Mouse (Mus musculus) liver, adult 2 months (tissue): Measurements from ENCODE around the gene Rnf169. TPM values are rescaled to one million over a fixed set of nuclear protein-coding genes. Genes with fewer than 3 reads are reported as not detected.

Experiments
- DNase-seq: peaks from one replicate; pipeline ENCODE4 v3.0.0-alpha.2; 2011; ENCODE audit warnings: low read depth, low spot score; ENCODE audit errors: extremely low read depth
- H3K27ac ChIP-seq: fragments of 200-500 bp; replicated peaks from 2 replicates; pipeline ENCODE4 v1.5.1; 2012; ENCODE audit warnings: low read depth, mild to moderate bottlenecking, control low read depth, inconsistent platforms, low read length; ENCODE audit not compliant: insufficient read depth
- H3K27me3 ChIP-seq: fragments of 200-500 bp; 2 replicates; pipeline ENCODE4 v1.6.1; 2012; ENCODE audit warnings: mild to moderate bottlenecking, moderate library complexity, low read length, inconsistent platforms; ENCODE audit not compliant: control insufficient read depth, insufficient read depth
- H3K36me3 ChIP-seq: fragments of 200-500 bp; 2 replicates; pipeline ENCODE4 v1.6.1; 2012; ENCODE audit warnings: low read length, inconsistent platforms; ENCODE audit not compliant: control insufficient read depth, insufficient read depth
- H3K4me1 ChIP-seq: fragments of 200-500 bp; 2 replicates; pipeline ENCODE4 v1.6.1; 2011; ENCODE audit warnings: low read length; ENCODE audit not compliant: control insufficient read depth, insufficient read depth
- H3K4me3 ChIP-seq: fragments of 200-500 bp; 2 replicates; pipeline ENCODE4 v1.5.1; 2011; ENCODE audit warnings: low read depth, mild to moderate bottlenecking, control low read depth, low read length, moderate library complexity; ENCODE audit not compliant: insufficient read depth
- H3K79me2 ChIP-seq: fragments of 200-500 bp; 2 replicates; pipeline ENCODE4 v1.6.1; 2012; ENCODE audit warnings: inconsistent platforms, mild to moderate bottlenecking, low read length, moderate library complexity; ENCODE audit not compliant: control insufficient read depth, insufficient read depth
- H3K9ac ChIP-seq: fragments of 200-500 bp; 2 replicates; pipeline ENCODE4 v1.6.1; 2012; ENCODE audit warnings: low read depth, mild to moderate bottlenecking, control low read depth, inconsistent platforms, low read length
- CTCF ChIP-seq: fragments of 200-500 bp; IDR thresholded peaks from 2 replicates; pipeline ENCODE4 v1.5.1; 2011; ENCODE audit warnings: low read depth, low read length, control low read depth
- POLR2A ChIP-seq: fragments of 200-500 bp; IDR thresholded peaks from 2 replicates; pipeline ENCODE4 v1.6.1; 2011; ENCODE audit warnings: low read length, control low read depth; ENCODE audit not compliant: insufficient read depth; ENCODE audit errors: extremely low read depth
- WGBS: fragments of 180-500 bp; shearing (Covaris S2); methylation state at CpG from one replicate; pipeline ENCODE4 v1.1.7; 2018; 5-methylcytosine and 5-hydroxymethylcytosine counted together
- polyA plus RNA-seq: library from polyadenylated mRNA; depleted of rRNA; stranded (reverse); fragments of >200 nt; gene quantifications from 2 replicates; pipeline ENCODE4 v1.2.3, GENCODE M21; 2012; rRNA removed
- total RNA-seq: library from RNA; depleted of rRNA; stranded (reverse); fragments of >200 nt; gene quantifications from 2 replicates; pipeline ENCODE4 v1.2.3, GENCODE M21; 2014; rRNA removed

Rnf169 gene
- total RNA-seq = 27.6 and 31.5 TPM in 2 replicates
- 5.6 and 6.5 TPM in 2 replicates for polyA plus RNA-seq

- Histone ChIP-seq H3K4me1 (peaks cover 16% of the 10 kb centered on the region), H3K27ac (peak within 1 kb of the TSS; percentile 97), H3K9ac (peak within 1 kb of the TSS; percentile 99), H3K27me3 (no peaks in the 10 kb centered on the region), H3K36me3 (no peaks in the 10 kb centered on the region), H3K4me3 (peak within 1 kb of the TSS; percentile 91), H3K79me2 (peaks cover 9% of the 10 kb centered on the region)
- WGBS = under 1% methylated on average over 45 of the region's 55 CpGs
- peak; percentile 86 for DNase-seq
- peak; percentile 91 for TF ChIP-seq POLR2A
- no peak for TF ChIP-seq CTCF
These were observed at the start of gene Rnf169 for GRCm38 (mm10) chr7:99980132-99980591. Rnf169 (minus strand) TSS chr7:99980448.

- DNase-seq = peak; percentile 47
- no peaks in the 10 kb centered on the region for H3K36me3 ChIP-seq
- no peaks in the 10 kb centered on the region for H3K27me3 ChIP-seq
- no peak overlapping the region for H3K9ac ChIP-seq
- WGBS = 49% methylated on average over 3 of the region's 3 CpGs
- no peak overlapping the region for H3K4me3 ChIP-seq
- H3K4me1 ChIP-seq = no peaks in the 10 kb centered on the region
- no peak overlapping the region for H3K27ac ChIP-seq
- TF ChIP-seq POLR2A = no peak
- TF ChIP-seq CTCF = peak; percentile 63; the same call in 1 of the 2 replicates
- no peaks in the 10 kb centered on the region for H3K79me2 ChIP-seq
These were observed 49.1 kb upstream of the Rnf169 start for GRCm38 (mm10) chr7:100029307-100029706.

DNA sequence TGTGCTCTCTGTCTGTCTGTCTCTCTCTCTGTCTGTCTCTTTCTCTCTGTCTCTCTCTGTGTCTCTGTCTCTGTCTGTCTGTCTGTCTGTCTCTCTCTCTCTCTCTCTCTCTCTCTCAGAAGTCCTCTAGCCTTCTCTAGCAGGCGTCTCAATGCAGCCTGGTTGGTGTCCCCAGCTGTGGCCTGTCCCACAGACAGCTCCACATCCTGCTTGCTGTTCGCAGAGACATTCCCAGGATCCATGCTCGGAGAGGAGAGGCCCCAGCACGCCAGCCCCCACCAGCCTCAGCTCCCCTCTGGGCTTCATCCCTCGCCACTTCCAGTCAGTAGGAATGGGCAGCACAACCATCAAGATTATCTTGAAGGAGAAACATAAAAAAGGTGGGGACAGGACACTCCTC is 47.1 kb upstream of the Rnf169 start:
- Histone ChIP-seq H3K36me3 (no peaks in the 10 kb centered on the region), H3K4me1 (no peaks in the 10 kb centered on the region)

GRCm38 (mm10) chr7:100017056-100017455 is 36.8 kb upstream of the Rnf169 start:
- Histone ChIP-seq H3K36me3 (no peaks in the 10 kb centered on the region), H3K9ac (no peak overlapping the region), H3K4me3 (no peak overlapping the region), H3K79me2 (no peaks in the 10 kb centered on the region), H3K27ac (no peak overlapping the region), H3K27me3 (no peaks in the 10 kb centered on the region), H3K4me1 (peaks cover 8% of the 10 kb centered on the region)
- no peak for TF ChIP-seq POLR2A
- no peak for TF ChIP-seq CTCF
- no peak for DNase-seq
- whole genome bisulfite sequencing = 92% methylated on average over 8 of the region's 8 CpGs

More for the DNA sequence above, 47.1 kb upstream of the Rnf169 start:
- DNase-seq = no peak
- TF ChIP-seq CTCF (no peak), POLR2A (no peak)
- 82% methylated on average over 5 of the region's 5 CpGs for WGBS
- Histone ChIP-seq H3K4me3 (no peak overlapping the region), H3K27ac (no peak overlapping the region), H3K9ac (no peak overlapping the region), H3K27me3 (no peaks in the 10 kb centered on the region), H3K79me2 (no peaks in the 10 kb centered on the region)

- peak; percentile 62 for DNase-seq
These were observed 33.9 kb upstream of the Rnf169 start for GRCm38 (mm10) chr7:100014123-100014600.

GRCm38 (mm10) chr7:100012515-100012914 is 32.3 kb upstream of the Rnf169 start:
- WGBS = 15% methylated on average over 6 of the region's 6 CpGs
- H3K36me3 ChIP-seq = no peaks in the 10 kb centered on the region
- H3K4me3 ChIP-seq = no peak overlapping the region
- no peaks in the 10 kb centered on the region for H3K27me3 ChIP-seq
- peak overlapping the region; percentile 43 for H3K27ac ChIP-seq
- DNase-seq = peak; percentile 65
- H3K79me2 ChIP-seq = no peaks in the 10 kb centered on the region
- H3K4me1 ChIP-seq = peaks cover 23% of the 10 kb centered on the region
- TF ChIP-seq CTCF (no peak), POLR2A (no peak)
- peak overlapping the region; percentile 22 for H3K9ac ChIP-seq

More at GRCm38 (mm10) chr7:100014123-100014600, 33.9 kb upstream of the Rnf169 start:
- Histone ChIP-seq H3K4me3 (no peak overlapping the region), H3K27ac (no peak overlapping the region), H3K36me3 (no peaks in the 10 kb centered on the region), H3K79me2 (no peaks in the 10 kb centered on the region), H3K9ac (no peak overlapping the region), H3K27me3 (no peaks in the 10 kb centered on the region), H3K4me1 (peaks cover 23% of the 10 kb centered on the region)
- WGBS = 79% methylated on average over 8 of the region's 8 CpGs
- no peak for TF ChIP-seq POLR2A
- TF ChIP-seq CTCF = no peak
